Mouse (Mus musculus) testis, adult 2 months (tissue): Measurements from ENCODE around the gene Zfp524.

Experiments used
- CTCF ChIP-seq: fragments of 200-500 bp; IDR thresholded peaks from 2 replicates; pipeline ENCODE4 v1.5.1; 2012; ENCODE audit warnings: low read depth, mild to moderate bottlenecking, inconsistent platforms, low read length, moderate library complexity; ENCODE audit not compliant: control insufficient read depth, insufficient read depth, insufficient replicate concordance
- POLR2A ChIP-seq: fragments of 200-500 bp; IDR thresholded peaks from 2 replicates; pipeline ENCODE4 v1.6.1; 2012; ENCODE audit warnings: low read depth, mild to moderate bottlenecking, inconsistent platforms, low read length, moderate library complexity; ENCODE audit not compliant: control insufficient read depth

DNA sequence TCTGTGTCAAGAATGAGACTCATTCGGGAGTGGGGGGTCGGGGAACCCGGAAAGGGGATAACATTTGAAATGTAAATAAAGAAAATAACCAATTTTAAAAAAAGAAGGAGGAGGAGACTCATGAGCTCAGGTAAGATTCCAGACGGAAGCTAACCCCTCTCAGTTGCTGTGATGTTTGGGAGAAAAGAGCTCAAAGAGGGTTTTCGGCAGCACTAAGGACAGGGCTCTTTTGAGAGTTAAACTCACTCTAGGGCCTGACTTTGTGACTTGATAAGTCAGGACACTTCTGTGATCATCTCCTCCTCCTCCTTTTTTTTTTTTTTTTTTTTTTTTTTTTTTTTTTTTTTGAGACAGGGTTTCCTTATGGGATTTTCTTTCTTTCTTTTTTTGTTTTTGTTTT, 24.7 kb downstream of the Zfp524 start:
- no peak for TF ChIP-seq POLR2A
- no peak for TF ChIP-seq CTCF
